Comparison of ENCODE assay signal across 19 mouse cellular contexts in genomic region chr17:40808071-40808470, GRCm38 (mm10). TPM values are rescaled to one million over a fixed set of nuclear protein-coding genes. Genes with fewer than 3 reads are reported as not detected.
"Had no signal": no experiment of that assay in that cellular context is flagged by ENCODE, and none has a peak within 500 bp of the region (broad histone marks: within the 10 kb centered on the region; RNA-seq: fewer than 3 reads in every experiment).

No protein-coding gene starts in this region.

- ATAC-seq: intestine, postnatal 0 days; midbrain, embryonic 15.5 days had no signal

- H3K9me3 ChIP-seq: limb, embryonic 15.5 days; megakaryocyte, embryonic 14.5 days; midbrain, embryonic 15.5 days; neural tube, embryonic 12.5 days had no signal

- H3K27me3 ChIP-seq: limb, embryonic 15.5 days; megakaryocyte, embryonic 14.5 days; midbrain, embryonic 15.5 days; neural tube, embryonic 12.5 days had no signal

- H3K36me3 ChIP-seq: limb, embryonic 15.5 days; midbrain, embryonic 15.5 days; neural tube, embryonic 12.5 days had no signal

- H3K27ac ChIP-seq: left cerebral cortex, adult 2 months; limb, embryonic 15.5 days; midbrain, embryonic 15.5 days; neural tube, embryonic 12.5 days; stomach, postnatal 0 days had no signal

- H3K9ac ChIP-seq: limb, embryonic 15.5 days; lung, embryonic 14.5 days; midbrain, embryonic 15.5 days; neural tube, embryonic 12.5 days had no signal

- H3K4me3 ChIP-seq: left cerebral cortex, adult 2 months; limb, embryonic 15.5 days; megakaryocyte, embryonic 14.5 days; midbrain, embryonic 15.5 days; neural tube, embryonic 12.5 days had no signal

- H3K4me1 ChIP-seq: limb, embryonic 15.5 days; midbrain, embryonic 15.5 days; neural tube, embryonic 12.5 days had no signal

- H3K4me2 ChIP-seq: limb, embryonic 15.5 days; lung, embryonic 14.5 days; midbrain, embryonic 11.5 days; midbrain, embryonic 15.5 days; neural tube, embryonic 12.5 days had no signal

- DNase-seq: kidney, adult 8-10 months; kidney, postnatal 25 days; lung, embryonic 14.5 days; lung, postnatal 10 days; lung, postnatal 4 days had no signal

RNA-seq across cellular contexts. Expression of gene Crisp2, which starts 1.3 kb away (rescaled TPM):
- total RNA-seq: layer of hippocampus, postnatal 25 days; left cerebral cortex, adult 2 months; left cerebral cortex, postnatal 14 days; monocyte, adult 5-6 weeks; neutrophil, adult 5-6 weeks had no signal
- polyA plus RNA-seq: kidney, embryonic 16.5 days; limb, embryonic 11.5 days; limb, embryonic 15.5 days; lung, embryonic 14.5 days; midbrain, embryonic 11.5 days; midbrain, embryonic 15.5 days; neural tube, embryonic 12.5 days; stomach, postnatal 0 days had no signal

RNA-seq across cellular contexts. Expression of gene Rhag, which starts 2.9 kb away (rescaled TPM):
- total RNA-seq: layer of hippocampus, postnatal 25 days; left cerebral cortex, adult 2 months; left cerebral cortex, postnatal 14 days; monocyte, adult 5-6 weeks had no signal
